Mouse (Mus musculus): Measurements from ENCODE around the gene Hist2h2bb. TPM values are rescaled to one million over a fixed set of nuclear protein-coding genes. Genes with fewer than 3 reads are reported as not detected.

The Hist2h2bb gene
- total RNA-seq, 2 experiments from 2014 or later, result 1,021 to 11,084 TPM

DNA sequence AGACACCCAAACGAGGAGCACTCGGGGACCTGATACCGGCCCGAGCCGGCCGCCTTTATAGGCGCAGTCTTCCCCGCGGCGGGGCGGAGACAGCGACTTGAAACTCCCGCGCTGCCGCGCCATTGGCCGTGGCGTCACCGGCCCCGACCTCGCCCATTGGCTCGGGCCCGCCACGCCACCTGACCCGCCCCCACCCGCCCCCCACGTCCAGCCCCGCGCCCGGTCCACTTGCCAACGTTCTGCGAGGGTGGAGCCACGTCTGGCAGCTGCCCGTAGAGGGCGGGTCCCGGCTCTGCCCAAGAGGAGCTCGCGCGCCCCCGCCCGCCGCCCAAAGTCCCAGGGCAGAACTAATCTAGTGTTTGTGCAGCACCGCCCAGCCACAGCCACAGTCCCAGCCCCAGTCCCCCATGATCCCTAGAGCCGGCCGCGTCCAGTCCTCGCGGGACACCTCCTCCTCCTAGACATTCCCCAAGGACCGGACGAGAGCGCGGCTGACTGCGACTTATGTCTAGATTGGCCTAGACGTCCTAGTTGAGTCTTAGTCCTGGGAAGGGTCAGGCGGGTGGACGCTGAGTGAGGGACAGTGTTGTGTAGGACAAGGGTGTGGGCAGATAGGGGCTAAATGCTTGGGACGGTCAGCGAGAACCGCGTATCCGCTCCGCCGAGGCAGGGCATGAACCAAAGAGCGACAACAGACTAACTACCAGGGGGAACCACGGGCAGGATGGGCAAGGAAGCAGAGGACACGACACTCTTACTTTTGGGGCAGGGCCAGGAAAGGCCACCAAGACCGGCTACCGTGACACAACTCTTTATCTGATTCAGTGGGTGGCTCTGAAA, 30.4 kb upstream of the Hist2h2bb start, which contains the start of gene Hist2h3c2:
Gene Hist2h3c2, minus strand, starts transcription at position 174 of the 840 bp plus-strand sequence.
- ATAC-seq (replicated peaks; ENCODE audit: low FRiP score, low TSS enrichment, poor library complexity, severe bottlenecking), result peak; percentile 75

DNA sequence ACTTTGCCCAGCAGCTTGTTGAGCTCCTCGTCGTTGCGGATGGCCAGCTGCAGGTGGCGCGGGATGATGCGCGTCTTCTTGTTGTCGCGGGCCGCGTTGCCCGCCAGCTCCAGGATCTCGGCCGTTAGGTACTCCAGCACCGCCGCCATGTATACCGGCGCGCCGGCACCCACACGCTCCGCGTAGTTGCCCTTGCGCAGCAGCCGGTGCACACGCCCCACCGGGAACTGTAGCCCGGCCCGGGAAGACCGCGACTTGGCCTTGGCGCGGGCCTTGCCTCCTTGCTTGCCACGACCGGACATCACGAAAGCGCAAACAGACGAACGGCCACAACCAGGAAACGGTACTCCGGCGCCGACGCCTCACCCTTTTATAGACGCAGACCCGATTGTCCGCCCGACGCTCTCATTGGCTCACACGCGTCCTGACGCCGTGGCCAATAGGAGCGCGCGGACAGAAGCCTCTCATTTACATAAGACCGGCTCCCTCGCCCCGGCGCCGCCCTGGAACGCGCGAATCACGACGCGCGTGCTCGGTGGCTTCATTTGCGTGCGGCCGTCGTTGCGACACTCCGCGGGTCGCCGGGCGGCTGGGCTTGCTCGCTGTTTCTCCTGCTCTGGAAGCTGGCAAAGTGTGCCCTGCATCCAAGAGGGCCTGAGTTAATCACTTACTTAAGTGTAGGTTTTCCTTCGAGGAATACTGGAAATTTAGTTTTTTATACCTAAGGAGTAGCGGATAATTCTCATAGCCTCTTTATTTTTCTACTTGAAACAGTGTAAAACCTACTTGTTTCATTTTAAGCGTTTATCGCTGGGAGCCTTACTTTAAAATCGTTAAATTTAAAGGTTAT, 29.4 kb upstream of the Hist2h2bb start, which contains the start of gene Hist2h2aa2:
Gene Hist2h2aa2, minus strand, starts transcription at position 328 of the 850 bp plus-strand sequence.
- ATAC-seq (replicated peaks; ENCODE audit: low FRiP score, low TSS enrichment, poor library complexity, severe bottlenecking), result peak; percentile 62

DNA sequence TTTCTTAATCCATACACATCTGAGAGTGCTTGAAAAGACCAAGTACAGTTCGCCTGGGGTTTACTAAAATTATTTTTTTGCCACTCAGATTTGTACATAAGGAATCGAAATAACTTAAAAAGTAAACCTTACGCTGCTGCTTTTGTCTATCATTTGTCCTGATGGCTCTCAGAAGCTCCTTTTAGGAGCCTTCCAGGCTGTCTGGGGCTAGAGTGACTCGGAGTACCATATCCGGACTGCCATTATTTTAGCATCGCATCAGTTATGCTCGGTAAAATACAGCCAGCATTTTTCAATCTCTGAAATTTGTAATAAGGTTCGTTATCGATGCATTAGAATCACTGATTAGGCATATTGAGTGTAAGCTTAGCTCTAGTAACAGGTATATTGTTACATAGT, 28.8 kb upstream of the Hist2h2bb start:
- no peak for ATAC-seq (replicated peaks; ENCODE audit: low FRiP score, low TSS enrichment, poor library complexity, severe bottlenecking)

DNA sequence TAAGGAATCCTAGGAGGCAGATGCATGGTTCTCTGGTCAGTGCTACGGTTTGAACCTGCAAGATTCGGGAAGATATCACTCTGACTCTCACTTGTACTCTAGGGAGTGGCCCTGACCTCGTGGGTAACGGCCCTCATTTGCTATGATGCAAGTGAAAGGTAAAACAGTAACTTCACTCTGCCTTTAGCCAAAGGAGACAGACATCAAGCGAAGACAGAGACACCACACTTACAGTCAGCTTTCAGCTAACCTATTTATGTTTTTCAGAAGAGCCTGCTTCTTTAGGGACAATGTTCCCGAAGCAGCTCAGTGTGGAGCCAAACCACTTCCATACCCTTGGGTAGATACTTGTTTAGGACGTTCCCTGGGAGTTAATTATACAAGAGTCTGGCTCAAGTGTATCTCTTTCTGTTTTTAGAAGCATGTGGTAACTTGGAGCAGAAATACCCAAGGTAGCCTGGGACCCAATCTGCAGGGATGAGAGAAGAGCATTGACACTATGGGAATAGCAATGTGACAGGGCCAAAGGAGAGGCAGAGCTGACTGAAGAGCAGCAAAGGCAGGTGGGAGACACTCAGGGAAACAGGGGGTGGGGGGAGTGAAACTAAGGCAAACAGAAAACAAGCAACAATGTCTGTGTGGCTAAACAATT, 25.5 kb upstream of the Hist2h2bb start:
- ATAC-seq (replicated peaks; ENCODE audit: low FRiP score, low TSS enrichment, poor library complexity, severe bottlenecking), result no peak

DNA sequence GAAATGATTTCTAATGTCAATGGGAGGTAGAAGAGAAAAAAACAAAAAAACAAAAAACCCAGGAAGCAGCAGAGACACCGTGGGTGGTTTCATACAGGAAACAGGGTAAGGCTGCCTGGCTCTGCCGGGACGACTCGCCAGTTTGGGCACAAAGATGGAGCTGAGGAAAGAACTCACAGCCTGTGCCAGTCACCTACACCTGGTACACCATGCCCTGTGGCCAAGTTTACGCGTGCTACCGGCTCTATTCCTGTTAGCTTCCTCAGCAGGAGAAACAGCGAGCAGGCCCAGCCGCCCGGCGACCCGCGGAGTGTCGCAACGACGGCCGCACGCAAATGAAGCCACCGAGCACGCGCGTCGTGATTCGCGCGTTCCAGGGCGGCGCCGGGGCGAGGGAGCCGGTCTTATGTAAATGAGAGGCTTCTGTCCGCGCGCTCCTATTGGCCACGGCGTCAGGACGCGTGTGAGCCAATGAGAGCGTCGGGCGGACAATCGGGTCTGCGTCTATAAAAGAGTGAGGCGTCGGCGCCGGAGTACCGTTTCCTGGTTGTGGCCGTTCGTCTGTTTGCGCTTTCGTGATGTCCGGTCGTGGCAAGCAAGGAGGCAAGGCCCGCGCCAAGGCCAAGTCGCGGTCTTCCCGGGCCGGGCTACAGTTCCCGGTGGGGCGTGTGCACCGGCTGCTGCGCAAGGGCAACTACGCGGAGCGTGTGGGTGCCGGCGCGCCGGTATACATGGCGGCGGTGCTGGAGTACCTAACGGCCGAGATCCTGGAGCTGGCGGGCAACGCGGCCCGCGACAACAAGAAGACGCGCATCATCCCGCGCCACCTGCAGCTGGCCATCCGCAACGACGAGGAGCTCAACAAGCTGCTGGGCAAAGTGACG, 24.3 kb upstream of the Hist2h2bb start, which contains the start of gene Hist2h2aa1:
Gene Hist2h2aa1, plus strand, starts transcription at position 495 of the 884 bp plus-strand sequence.
- ATAC-seq (replicated peaks; ENCODE audit: low FRiP score, low TSS enrichment, poor library complexity, severe bottlenecking), result peak; percentile 71

DNA sequence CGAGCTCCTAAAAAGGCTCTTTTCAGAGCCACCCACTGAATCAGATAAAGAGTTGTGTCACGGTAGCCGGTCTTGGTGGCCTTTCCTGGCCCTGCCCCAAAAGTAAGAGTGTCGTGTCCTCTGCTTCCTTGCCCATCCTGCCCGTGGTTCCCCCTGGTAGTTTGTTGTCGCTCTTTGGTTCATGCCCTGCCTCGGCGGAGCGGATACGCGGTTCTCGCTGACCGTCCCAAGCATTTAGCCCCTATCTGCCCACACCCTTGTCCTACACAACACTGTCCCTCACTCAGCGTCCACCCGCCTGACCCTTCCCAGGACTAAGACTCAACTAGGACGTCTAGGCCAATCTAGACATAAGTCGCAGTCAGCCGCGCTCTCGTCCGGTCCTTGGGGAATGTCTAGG, 23.5 kb upstream of the Hist2h2bb start:
- ATAC-seq (replicated peaks; ENCODE audit: low FRiP score, low TSS enrichment, poor library complexity, severe bottlenecking), result peak; percentile 72

DNA sequence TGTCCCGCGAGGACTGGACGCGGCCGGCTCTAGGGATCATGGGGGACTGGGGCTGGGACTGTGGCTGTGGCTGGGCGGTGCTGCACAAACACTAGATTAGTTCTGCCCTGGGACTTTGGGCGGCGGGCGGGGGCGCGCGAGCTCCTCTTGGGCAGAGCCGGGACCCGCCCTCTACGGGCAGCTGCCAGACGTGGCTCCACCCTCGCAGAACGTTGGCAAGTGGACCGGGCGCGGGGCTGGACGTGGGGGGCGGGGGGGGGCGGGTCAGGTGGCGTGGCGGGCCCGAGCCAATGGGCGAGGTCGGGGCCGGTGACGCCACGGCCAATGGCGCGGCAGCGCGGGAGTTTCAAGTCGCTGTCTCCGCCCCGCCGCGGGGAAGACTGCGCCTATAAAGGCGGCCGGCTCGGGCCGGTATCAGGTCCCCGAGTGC, 23.1 kb upstream of the Hist2h2bb start, which contains the start of gene Hist2h3c1:
Gene Hist2h3c1, plus strand, starts transcription at position 259 of the 430 bp plus-strand sequence.
- peak; percentile 75 for ATAC-seq (replicated peaks; ENCODE audit: low FRiP score, low TSS enrichment, poor library complexity, severe bottlenecking)

DNA sequence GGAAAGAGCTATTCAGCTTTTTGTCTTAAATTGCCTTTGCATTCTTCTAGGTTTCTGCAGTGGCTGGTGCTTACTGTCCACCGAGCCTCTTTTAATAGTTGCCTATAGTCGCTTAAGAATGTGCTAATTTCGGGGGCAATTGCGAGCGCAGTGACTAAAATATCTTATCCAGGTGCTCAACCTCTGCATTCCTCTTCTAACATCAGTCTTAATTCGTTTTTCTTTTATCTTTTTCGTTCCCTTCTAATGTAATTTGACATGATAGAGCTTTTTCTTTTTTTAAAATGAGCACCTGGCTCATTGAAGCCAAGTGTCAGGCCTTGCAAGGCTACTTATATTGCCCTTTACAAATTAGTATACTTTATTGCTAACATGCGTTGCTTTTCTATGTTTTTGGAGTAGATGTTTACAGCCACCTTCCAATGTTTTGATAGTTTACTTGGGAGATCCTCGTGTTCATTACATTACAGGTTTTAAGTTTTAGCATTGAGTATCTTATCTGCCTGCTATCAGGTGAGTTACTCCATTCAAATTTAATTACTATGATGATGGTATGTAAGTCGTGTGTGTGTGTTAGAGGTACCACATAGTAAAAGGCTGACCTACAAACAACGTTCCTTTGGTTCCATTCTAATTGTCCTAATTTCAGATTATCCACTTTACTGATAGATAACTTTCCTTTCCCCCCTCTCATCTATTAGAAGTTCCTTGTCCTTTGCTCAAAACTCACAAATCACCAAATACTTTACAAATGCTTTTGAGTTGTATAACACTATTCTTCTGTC, 22.0 kb upstream of the Hist2h2bb start:
- ATAC-seq (replicated peaks; ENCODE audit: low FRiP score, low TSS enrichment, poor library complexity, severe bottlenecking), result no peak

DNA sequence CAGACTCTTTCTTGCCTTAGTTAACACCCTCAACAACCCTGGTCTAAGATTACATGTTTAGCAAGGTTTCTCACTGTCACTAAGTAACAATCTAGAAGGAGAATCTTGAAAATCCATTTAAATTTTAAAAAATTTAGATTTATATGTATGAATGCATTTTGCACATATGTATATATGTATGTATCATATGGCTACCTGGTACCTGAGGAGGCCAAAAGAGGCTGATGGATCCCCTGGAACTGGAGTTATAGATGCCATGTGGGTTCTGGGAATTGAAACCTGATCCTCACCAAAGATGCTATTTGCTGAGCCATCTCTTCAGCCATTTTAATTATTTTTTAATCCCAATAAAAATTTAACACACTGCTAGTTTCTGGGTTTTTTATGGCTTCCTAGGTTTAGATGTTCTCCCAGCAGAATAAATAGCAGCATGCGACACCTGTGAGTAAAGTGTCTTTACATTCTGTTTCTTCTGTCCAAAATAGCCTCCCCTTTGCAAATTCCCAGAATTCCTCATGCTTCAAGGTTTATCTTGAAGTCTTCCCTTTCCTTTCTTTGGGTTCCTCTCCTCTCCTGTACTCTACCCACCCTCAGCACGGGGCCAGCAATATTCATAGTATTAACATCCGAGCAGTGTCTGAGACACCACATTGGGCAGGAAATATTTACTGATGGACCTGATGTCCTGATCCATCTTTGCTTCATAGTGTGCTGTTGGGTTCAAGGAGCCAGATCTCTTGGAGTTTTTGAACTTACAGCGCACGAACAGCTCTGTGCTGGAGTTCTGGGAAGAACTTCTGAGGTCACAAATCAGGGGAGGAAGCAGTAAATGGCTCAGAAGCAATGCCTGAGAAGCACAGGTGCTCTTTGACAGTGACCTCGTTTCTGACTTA, 21.2 kb upstream of the Hist2h2bb start:
- ATAC-seq (replicated peaks; ENCODE audit: low FRiP score, low TSS enrichment, poor library complexity, severe bottlenecking), result no peak

DNA sequence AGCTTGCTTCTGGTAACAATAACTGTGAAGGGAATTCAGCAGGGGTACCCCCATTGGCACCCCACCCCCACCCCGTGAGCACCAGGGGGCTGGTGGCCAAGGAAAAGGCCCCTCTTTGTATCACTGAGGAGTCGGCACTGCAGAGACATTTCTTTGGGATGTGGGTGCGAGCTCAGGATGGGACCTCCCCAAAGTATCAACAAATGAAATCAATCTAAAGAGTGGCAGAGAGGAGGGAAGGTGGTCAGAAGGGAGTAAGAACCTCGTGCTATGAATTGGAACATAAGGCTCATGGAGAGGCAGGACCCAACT, 20.6 kb upstream of the Hist2h2bb start:
- no peak for ATAC-seq (replicated peaks; ENCODE audit: low FRiP score, low TSS enrichment, poor library complexity, severe bottlenecking)

DNA sequence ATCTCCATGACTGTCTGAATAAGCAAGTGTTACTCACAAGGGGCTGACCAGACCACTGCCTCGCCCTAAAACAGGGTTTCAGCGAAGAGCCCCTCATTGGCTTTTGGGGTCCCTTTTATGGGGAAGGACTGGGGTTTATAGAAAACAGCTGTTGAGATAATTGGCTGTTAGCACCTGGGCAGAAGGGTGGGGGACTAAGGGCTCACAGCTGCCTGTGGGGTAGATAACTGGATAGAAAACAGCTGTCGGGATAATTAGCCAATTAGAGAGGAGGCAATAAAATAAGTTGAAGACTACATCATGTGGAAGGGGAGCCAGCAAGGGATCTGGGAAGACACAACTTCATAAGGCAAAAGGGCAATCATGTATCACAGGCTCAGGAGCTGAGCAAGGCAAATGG, 18.7 kb upstream of the Hist2h2bb start:
- ATAC-seq (replicated peaks; ENCODE audit: low FRiP score, low TSS enrichment, poor library complexity, severe bottlenecking), result no peak

DNA sequence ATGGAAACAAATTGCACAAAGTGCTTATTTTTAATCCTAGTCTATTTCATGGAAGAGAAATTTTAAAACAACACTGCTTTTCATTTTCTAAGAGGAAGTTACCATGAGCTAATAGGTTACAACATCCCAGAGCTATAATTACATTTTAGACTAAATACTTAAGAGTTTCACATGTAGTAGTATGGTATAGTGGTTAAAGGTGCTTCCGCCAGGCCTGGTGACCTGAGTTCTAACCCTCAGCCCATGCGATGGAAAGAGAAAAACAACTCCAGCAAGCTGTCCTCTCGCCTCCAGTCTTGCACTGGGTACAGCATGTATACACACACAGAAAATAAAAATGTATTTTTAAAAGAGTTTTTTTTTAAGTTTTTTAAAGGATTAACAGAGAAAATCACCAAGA, 17.8 kb upstream of the Hist2h2bb start:
- no peak for ATAC-seq (replicated peaks; ENCODE audit: low FRiP score, low TSS enrichment, poor library complexity, severe bottlenecking)

DNA sequence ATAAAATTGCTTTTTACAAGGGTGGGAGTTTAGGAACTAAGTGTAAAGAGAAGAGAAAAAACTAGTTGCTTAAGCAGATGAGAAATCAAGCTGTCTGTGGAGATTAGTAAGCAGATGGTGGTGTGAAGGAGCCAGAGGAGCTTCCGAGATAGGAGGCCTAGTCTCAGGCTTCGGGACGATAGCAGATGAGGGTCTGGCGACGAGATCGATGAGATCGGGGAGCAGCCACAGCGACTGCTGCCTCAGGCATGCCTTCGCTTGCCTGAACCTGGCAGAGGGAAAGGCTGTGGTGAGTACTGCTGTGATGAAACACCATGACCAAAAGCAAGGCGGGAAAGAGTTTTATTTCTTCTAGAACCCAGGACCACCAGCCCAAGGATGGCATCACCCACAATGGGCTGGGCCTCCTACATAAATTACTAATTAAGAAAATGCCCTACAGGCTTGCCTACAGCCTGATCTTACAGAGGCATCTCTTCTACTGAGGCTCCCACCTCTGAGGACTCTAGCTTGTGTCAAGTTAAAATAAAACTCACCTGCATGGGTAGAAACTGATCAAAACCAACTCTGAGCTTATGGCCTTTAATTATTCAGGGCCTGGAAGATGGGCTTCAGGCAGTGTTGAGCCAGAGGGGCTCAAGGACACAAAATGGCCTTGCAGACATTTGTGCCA, 14.7 kb upstream of the Hist2h2bb start:
- ATAC-seq (replicated peaks; ENCODE audit: low FRiP score, low TSS enrichment, poor library complexity, severe bottlenecking), result peak; percentile 98

DNA sequence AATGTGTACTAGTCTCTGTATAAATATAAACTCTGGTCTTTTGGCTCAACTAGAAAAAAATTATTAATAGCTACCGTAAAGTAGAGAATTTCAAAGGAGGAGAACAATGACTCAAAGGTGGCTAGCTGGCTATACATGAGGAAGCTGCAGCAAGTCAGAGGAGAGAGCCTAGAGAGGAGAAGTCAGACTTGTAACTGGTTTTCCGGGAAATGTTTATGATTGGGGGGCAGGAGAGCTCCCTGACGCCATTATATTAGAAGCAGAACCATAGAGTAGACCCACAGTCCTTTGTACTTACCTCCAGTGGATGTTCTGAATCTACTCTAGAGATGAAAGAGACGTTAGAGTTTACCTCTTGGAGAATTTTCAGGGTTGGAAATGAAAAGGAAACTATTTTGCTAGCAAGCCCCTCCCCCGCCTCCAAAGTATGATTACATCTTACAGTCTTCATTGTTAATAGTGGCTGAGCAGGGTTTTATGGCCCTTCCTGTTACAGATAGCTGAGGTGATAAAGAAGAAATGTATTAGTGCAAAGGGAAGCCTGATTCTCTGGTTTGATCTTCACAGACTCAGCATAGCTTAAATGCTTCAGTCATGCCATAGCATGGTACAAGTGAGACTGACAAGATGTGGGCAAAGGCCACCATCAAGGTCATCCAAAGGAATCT, 13.5 kb upstream of the Hist2h2bb start:
- no peak for ATAC-seq (replicated peaks; ENCODE audit: low FRiP score, low TSS enrichment, poor library complexity, severe bottlenecking)

DNA sequence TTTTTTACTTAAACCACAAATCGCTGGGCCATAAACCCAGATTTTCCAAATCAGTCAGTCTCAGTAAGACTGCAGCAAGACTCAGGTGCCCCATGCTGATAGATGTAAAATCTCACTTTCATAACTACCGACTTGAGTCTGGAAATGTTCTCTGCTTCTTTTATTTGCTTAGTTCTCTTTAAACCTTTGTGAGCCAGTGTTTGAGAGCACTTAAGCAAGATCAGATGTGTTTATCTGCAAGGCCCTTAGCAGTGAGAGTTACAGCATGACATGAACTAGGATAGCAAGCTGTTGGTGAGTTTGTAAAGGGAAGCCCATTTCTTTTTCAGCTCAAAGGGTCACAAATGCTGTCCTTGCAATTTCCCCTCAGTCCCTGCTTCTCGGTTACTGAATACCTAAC, 12.4 kb upstream of the Hist2h2bb start:
- no peak for ATAC-seq (replicated peaks; ENCODE audit: low FRiP score, low TSS enrichment, poor library complexity, severe bottlenecking)

DNA sequence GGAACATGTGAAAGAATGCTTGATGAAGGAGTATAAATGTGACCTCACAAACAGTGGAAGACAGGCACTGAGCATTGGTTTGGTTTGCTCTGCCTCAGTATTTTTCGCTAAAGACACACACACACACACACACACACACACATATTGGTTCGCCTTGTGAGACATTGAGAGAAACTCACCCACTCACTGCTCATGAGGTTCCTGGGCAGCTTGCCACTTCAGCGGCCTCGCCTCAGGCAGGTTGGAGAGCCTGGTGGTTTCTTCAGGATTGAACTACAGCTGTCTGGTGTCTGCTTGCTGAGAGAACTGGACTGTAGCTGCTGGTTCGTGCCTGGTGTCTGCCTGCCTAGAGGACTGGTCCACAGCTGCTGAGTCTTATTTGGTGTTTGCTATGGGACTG, 9.3 kb upstream of the Hist2h2bb start:
- no peak for ATAC-seq (replicated peaks; ENCODE audit: low FRiP score, low TSS enrichment, poor library complexity, severe bottlenecking)

Data from megakaryocyte-erythroid progenitor cell, adult 5-6 weeks (primary cell).